Mouse (Mus musculus) heart, embryonic 10.5 days (tissue): ENCODE results near the gene Utp3. TPM values are rescaled to one million over a fixed set of nuclear protein-coding genes. Genes with fewer than 3 reads are reported as not detected.
A peak's percentile ranks its signal among the peaks of the same experiment; 100 is the strongest.
"Not testable (repeated sequence)": the region's sequence is repeated elsewhere in the genome, so short reads cannot be mapped to it uniquely, and the experiment has no call there.

Experiments
- DNase-seq: peaks from one replicate; pipeline ENCODE4 v3.0.0-alpha.2; 2017; ENCODE audit warnings: low spot score
- H3K27ac ChIP-seq: fragments of 300-500 bp; sonication (generic); 2 replicates; pipeline ENCODE4 v1.5.1; 2016; ENCODE audit warnings: mild to moderate bottlenecking
- H3K27me3 ChIP-seq: fragments of 300-500 bp; sonication (generic); 2 replicates; pipeline ENCODE4 v1.6.1; 2016; ENCODE audit warnings: mild to moderate bottlenecking; ENCODE audit not compliant: poor library complexity, insufficient read depth, severe bottlenecking
- H3K36me3 ChIP-seq: fragments of 300-500 bp; sonication (generic); 2 replicates; pipeline ENCODE4 v1.6.1; 2016; ENCODE audit warnings: mild to moderate bottlenecking, moderate library complexity
- H3K4me1 ChIP-seq: fragments of 300-500 bp; sonication (generic); 2 replicates; pipeline ENCODE4 v1.6.1; 2016; ENCODE audit warnings: mild to moderate bottlenecking
- H3K4me3 ChIP-seq: fragments of 300-500 bp; sonication (generic); 2 replicates; pipeline ENCODE4 v1.5.1; 2016; ENCODE audit warnings: mild to moderate bottlenecking, moderate library complexity
- H3K9me3 ChIP-seq: fragments of 300-500 bp; sonication (generic); 2 replicates; pipeline ENCODE4 v1.6.1; 2016; ENCODE audit warnings: mild to moderate bottlenecking, moderate library complexity
- WGBS: fragments of 180-500 bp; shearing (Covaris S2); methylation state at CpG from one replicate; pipeline ENCODE4 v1.1.7; 2016; 5-methylcytosine and 5-hydroxymethylcytosine counted together
- polyA plus RNA-seq: library from polyadenylated mRNA; unstranded; fragments of >200 nt; fragmentation: Nextera tagmentation; extraction: Ambion mirVana; gene quantifications from 2 replicates; pipeline ENCODE4 v1.2.1, GENCODE M21; 2016

Gene Utp3
- 54.0 and 70.3 TPM in 2 replicates for polyA plus RNA-seq

- H3K27me3 ChIP-seq: no peaks in the 10 kb centered on the region
- peaks cover 8% of the 10 kb centered on the region; the same call in 1 of the 2 replicates for H3K36me3 ChIP-seq
- H3K4me3 ChIP-seq: peak within 1 kb of the TSS; percentile 91
- no peaks in the 10 kb centered on the region for H3K9me3 ChIP-seq
- peak; percentile 97 for DNase-seq
- H3K27ac ChIP-seq: peak within 1 kb of the TSS; percentile 95
- H3K4me1 ChIP-seq: peaks cover 12% of the 10 kb centered on the region
- WGBS: under 1% methylated on average over 76 of the region's 76 CpGs
These were observed at the start of gene Utp3 for GRCm38 (mm10) chr5:88554086-88554886. Gene Utp3 (plus strand): TSS chr5:88554462.

GRCm38 (mm10) chr5:88508555-88508954 is 45.7 kb upstream of the Utp3 start:
- Histone ChIP-seq H3K4me1 (no peaks in the 10 kb centered on the region), H3K27me3 (no peaks in the 10 kb centered on the region), H3K4me3 (no peak overlapping the region), H3K27ac (no peak overlapping the region), H3K36me3 (no peaks in the 10 kb centered on the region), H3K9me3 (no peaks in the 10 kb centered on the region)
- WGBS: 61% methylated on average over 1 of the region's 1 CpGs
- DNase-seq: no peak

- no peaks in the 10 kb centered on the region for H3K9me3 ChIP-seq
- WGBS: 73% methylated on average over 1 of the region's 1 CpGs
- no peak overlapping the region for H3K27ac ChIP-seq
- DNase-seq: no peak
- no peaks in the 10 kb centered on the region for H3K4me1 ChIP-seq
- H3K4me3 ChIP-seq: no peak overlapping the region
- no peaks in the 10 kb centered on the region for H3K36me3 ChIP-seq
- no peaks in the 10 kb centered on the region for H3K27me3 ChIP-seq
These were observed 45.3 kb upstream of the Utp3 start for GRCm38 (mm10) chr5:88508990-88509389.

- no peak overlapping the region for H3K27ac ChIP-seq
- H3K9me3 ChIP-seq: no peaks in the 10 kb centered on the region
- H3K4me1 ChIP-seq: no peaks in the 10 kb centered on the region
- no peaks in the 10 kb centered on the region for H3K36me3 ChIP-seq
- no peak overlapping the region for H3K4me3 ChIP-seq
- no peak for DNase-seq
- 16% methylated on average over 2 of the region's 2 CpGs for WGBS
- H3K27me3 ChIP-seq: no peaks in the 10 kb centered on the region
These were observed 35.0 kb upstream of the Utp3 start for GRCm38 (mm10) chr5:88519232-88519631.

GRCm38 (mm10) chr5:88527657-88528056 is 26.6 kb upstream of the Utp3 start, which contains the start of gene Jchain:
Gene Jchain (minus strand): TSS chr5:88527891.
- WGBS: 83% methylated on average over 3 of the region's 3 CpGs
- H3K27ac ChIP-seq: no peak within 1 kb of the TSS
- H3K4me3 ChIP-seq: no peak within 1 kb of the TSS
- peaks cover under 1% of the 10 kb centered on the region; the same call in 1 of the 2 replicates for H3K4me1 ChIP-seq
- no peaks in the 10 kb centered on the region for H3K36me3 ChIP-seq
- no peaks in the 10 kb centered on the region for H3K27me3 ChIP-seq
- DNase-seq: no peak
- H3K9me3 ChIP-seq: no peaks in the 10 kb centered on the region

- Histone ChIP-seq H3K36me3 (no peaks in the 10 kb centered on the region), H3K9me3 (no peaks in the 10 kb centered on the region), H3K4me3 (no peak overlapping the region), H3K27me3 (no peaks in the 10 kb centered on the region), H3K4me1 (peaks cover 5% of the 10 kb centered on the region; the same call in 1 of the 2 replicates), H3K27ac (no peak overlapping the region)
- WGBS: 63% methylated on average over 1 of the region's 1 CpGs
- DNase-seq: no peak
These were observed 23.4 kb upstream of the Utp3 start for GRCm38 (mm10) chr5:88530908-88531307.

- Histone ChIP-seq H3K4me1 (peaks cover 5% of the 10 kb centered on the region; the same call in 1 of the 2 replicates), H3K4me3 (no peak overlapping the region), H3K27me3 (no peaks in the 10 kb centered on the region), H3K9me3 (no peaks in the 10 kb centered on the region), H3K36me3 (no peaks in the 10 kb centered on the region), H3K27ac (no peak overlapping the region)
- 73% methylated on average over 3 of the region's 3 CpGs for WGBS
- DNase-seq: no peak
These were observed 19.6 kb upstream of the Utp3 start for GRCm38 (mm10) chr5:88534697-88535096.

GRCm38 (mm10) chr5:88540845-88541244 is 13.4 kb upstream of the Utp3 start:
- Histone ChIP-seq H3K27me3 (no peaks in the 10 kb centered on the region), H3K4me3 (no peak overlapping the region), H3K9me3 (no peaks in the 10 kb centered on the region), H3K36me3 (no peaks in the 10 kb centered on the region), H3K4me1 (no peaks in the 10 kb centered on the region), H3K27ac (no peak overlapping the region)
- no peak for DNase-seq

GRCm38 (mm10) chr5:88542651-88543282 is 11.5 kb upstream of the Utp3 start:
- no peak overlapping the region for H3K4me3 ChIP-seq
- H3K4me1 ChIP-seq: no peaks in the 10 kb centered on the region
- DNase-seq: no peak
- H3K36me3 ChIP-seq: no peaks in the 10 kb centered on the region
- H3K27me3 ChIP-seq: no peaks in the 10 kb centered on the region
- 65% methylated on average over 5 of the region's 5 CpGs for WGBS
- H3K9me3 ChIP-seq: no peaks in the 10 kb centered on the region
- no peak overlapping the region for H3K27ac ChIP-seq

- WGBS: 84% methylated on average over 1 of the region's 1 CpGs
- not testable (repeated sequence) for DNase-seq, H3K4me1 ChIP-seq, H3K9me3 ChIP-seq, H3K4me3 ChIP-seq, H3K27ac ChIP-seq, H3K36me3 ChIP-seq, H3K27me3 ChIP-seq
These were observed 9.9 kb upstream of the Utp3 start for GRCm38 (mm10) chr5:88544411-88544810.

- Histone ChIP-seq H3K9me3 (no peaks in the 10 kb centered on the region), H3K4me1 (no peaks in the 10 kb centered on the region)
- WGBS: 80% methylated on average over 7 of the region's 7 CpGs
These were observed 8.7 kb upstream of the Utp3 start for GRCm38 (mm10) chr5:88545536-88545935.

GRCm38 (mm10) chr5:88553271-88554085 is 784 bp upstream of the Utp3 start:
- Histone ChIP-seq H3K9me3 (no peaks in the 10 kb centered on the region), H3K27me3 (no peaks in the 10 kb centered on the region), H3K36me3 (peaks cover 8% of the 10 kb centered on the region; the same call in 1 of the 2 replicates), H3K4me3 (peak overlapping the region; percentile 91), H3K4me1 (peaks cover 12% of the 10 kb centered on the region), H3K27ac (peak overlapping the region; percentile 95)
- DNase-seq: no peak
- 8% methylated on average over 29 of the region's 29 CpGs for WGBS

More at GRCm38 (mm10) chr5:88545536-88545935, 8.7 kb upstream of the Utp3 start:
- Histone ChIP-seq H3K36me3 (no peaks in the 10 kb centered on the region), H3K4me3 (no peak overlapping the region), H3K27me3 (no peaks in the 10 kb centered on the region), H3K27ac (no peak overlapping the region)
- no peak for DNase-seq
